Mouse (Mus musculus): ENCODE results near the gene Lurap1.

- no peak for TF ChIP-seq TAL1 (IDR thresholded peaks at IDR 0.05; ENCODE audit: low read length)
- no peak for TF ChIP-seq GATA1 (IDR thresholded peaks at IDR 0.05; ENCODE audit: low read length)
These were observed 23.2 kb downstream of the Lurap1 start for GRCm38 (mm10) chr4:116127956-116128355.
